Comparison of ENCODE assay signal across 15 mouse cellular contexts in the genomic region with DNA sequence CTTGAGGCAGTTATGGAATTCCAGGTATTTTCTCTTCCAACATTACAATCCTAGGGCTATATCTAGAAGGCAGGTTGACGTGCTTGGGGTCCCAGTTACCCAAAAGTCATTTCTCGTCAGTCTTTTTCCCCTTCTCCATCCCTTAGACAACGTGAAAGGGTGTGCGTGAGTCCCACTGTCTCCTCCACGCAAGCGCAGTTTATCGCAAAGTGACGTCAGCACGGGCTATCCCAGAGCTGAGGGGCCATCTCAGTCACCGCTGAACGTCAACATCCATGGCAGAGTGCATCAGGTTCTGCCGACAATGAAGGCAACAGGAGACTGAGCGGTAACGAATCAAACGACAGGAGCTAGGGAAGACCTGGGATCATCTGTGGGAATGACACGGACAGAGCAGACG.
"Had no signal": no experiment of that assay in that cellular context is flagged by ENCODE, and none has a peak within 500 bp of the region (broad histone marks: within the 10 kb centered on the region; RNA-seq: fewer than 3 reads in every experiment).

No protein-coding gene starts in this region.

- H3K9ac ChIP-seq: limb, embryonic 15.5 days; liver, embryonic 12.5 days; midbrain, embryonic 15.5 days; neural tube, embryonic 13.5 days had no signal

- H3K27ac ChIP-seq: layer of hippocampus, adult 2 months; limb, embryonic 15.5 days; liver, embryonic 12.5 days; midbrain, embryonic 15.5 days; neural tube, embryonic 13.5 days had no signal

- H3K9me3 ChIP-seq: limb, embryonic 15.5 days; liver, embryonic 12.5 days; midbrain, embryonic 15.5 days; neural tube, embryonic 13.5 days had no signal

- DNase-seq: kidney, adult 9 months; kidney, postnatal 10 days; kidney, postnatal 4 days; lung, postnatal 36 days; retina, postnatal 1 day; right cerebral cortex, postnatal 4 days; spleen, adult 18-20 months; thymus, postnatal 36 days had no signal

- H3K4me2 ChIP-seq: limb, embryonic 15.5 days; liver, embryonic 12.5 days; midbrain, embryonic 11.5 days; midbrain, embryonic 15.5 days; neural tube, embryonic 13.5 days had no signal

- H3K4me3 ChIP-seq: layer of hippocampus, adult 2 months; limb, embryonic 15.5 days; liver, embryonic 12.5 days; midbrain, embryonic 15.5 days; neural tube, embryonic 13.5 days had no signal

- ATAC-seq: intestine, postnatal 0 days; liver, embryonic 12.5 days; midbrain, embryonic 15.5 days had no signal

- H3K27me3 ChIP-seq: limb, embryonic 15.5 days; liver, embryonic 12.5 days; midbrain, embryonic 15.5 days; neural tube, embryonic 13.5 days had no signal

- H3K36me3 ChIP-seq: limb, embryonic 15.5 days; liver, embryonic 12.5 days; midbrain, embryonic 15.5 days; neural tube, embryonic 13.5 days had no signal

- H3K4me1 ChIP-seq: liver, embryonic 12.5 days had no signal
